Mouse (Mus musculus): ENCODE results near the gene Gstm4.

DNA sequence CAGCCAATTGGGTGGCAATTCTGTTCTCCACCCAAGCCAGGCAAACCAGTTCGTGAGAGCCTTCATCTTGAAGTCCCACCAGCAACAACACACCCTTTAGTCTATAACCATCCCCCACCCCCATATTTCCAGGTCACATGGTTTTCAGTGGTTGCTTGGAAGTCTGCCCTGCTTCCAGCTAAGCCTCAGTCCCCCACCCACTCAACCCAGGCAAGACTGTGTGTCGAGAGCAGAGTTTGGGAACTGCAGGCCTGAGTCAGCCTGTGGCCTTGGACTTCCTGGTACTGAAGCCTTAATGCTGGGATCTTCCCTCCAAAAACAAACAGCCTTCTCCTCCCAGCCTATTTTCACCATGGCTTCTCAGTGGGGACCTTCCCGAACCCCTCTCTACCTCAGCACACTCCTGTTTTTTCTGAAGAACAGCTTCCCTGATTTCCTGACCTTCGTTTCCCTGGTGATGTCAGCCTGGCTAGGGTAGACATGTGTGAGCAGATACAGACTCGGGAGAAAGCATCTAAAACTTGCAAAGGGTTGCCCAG, 44.2 kb upstream of the Gstm4 start:
- TF ChIP-seq CTCF (IDR thresholded peaks at IDR 0.05; ENCODE audit: low read depth), result no peak
- no peak for TF ChIP-seq EP300 (optimal IDR thresholded peaks at IDR 0.05)
